Mouse (Mus musculus) olfactory bulb, adult 2 months (tissue): ENCODE data around the gene Rpl10a.

ENCODE experiments used
- CTCF ChIP-seq: fragments of 200-500 bp; IDR thresholded peaks from 2 replicates; pipeline ENCODE4 v1.5.1; 2012; ENCODE audit warnings: low read depth, mild to moderate bottlenecking, low read length, moderate library complexity; ENCODE audit not compliant: insufficient read depth
- POLR2A ChIP-seq: fragments of 200-500 bp; IDR thresholded peaks from 2 replicates; pipeline ENCODE4 v1.6.1; 2012; ENCODE audit warnings: mild to moderate bottlenecking, low read depth, low read length, moderate library complexity; ENCODE audit not compliant: insufficient read depth

DNA sequence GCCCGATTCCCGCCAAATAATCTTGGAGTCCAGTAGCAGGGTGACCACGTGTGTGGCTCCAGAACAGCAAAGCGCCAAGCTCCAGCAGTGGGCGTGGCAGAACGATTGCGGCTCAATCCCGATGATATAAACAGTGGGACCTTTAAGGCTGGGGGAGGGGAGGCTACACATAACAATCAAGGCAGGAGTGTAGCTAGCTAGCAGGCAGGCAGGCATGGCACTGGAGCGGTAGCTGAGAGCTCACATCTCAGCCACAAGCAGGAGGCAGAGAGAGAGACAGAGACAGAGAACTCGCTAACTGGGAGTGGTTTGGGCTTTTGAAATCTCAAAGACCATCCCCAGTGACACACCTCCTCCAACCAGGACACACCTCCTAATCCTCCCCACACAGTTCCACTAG is 23.1 kb upstream of the Rpl10a start:
- TF ChIP-seq CTCF: no peak
- no peak for TF ChIP-seq POLR2A
